Mouse (Mus musculus) forebrain, postnatal 0 days (tissue): ENCODE data around the gene Ldhb. TPM values are rescaled to one million over a fixed set of nuclear protein-coding genes. Genes with fewer than 3 reads are reported as not detected.

Experiments used
- ATAC-seq: fragments of 200-750 bp; cut with Nextera tagmentation; 2 replicates; pipeline ENCODE4 v1.8.0; 2017; ENCODE audit warnings: mild to moderate bottlenecking, moderate library complexity
- DNase-seq: peaks from one replicate; pipeline ENCODE4 v3.0.0-alpha.2; 2015
- H3K27ac ChIP-seq: fragments of 300-500 bp; sonication (generic); 2 replicates; pipeline ENCODE4 v1.5.1; 2014; ENCODE audit warnings: low read depth, mild to moderate bottlenecking, antibody characterized with exemption, low read length, moderate library complexity, mixed read lengths
- H3K27me3 ChIP-seq: fragments of 300-500 bp; sonication (generic); 2 replicates; pipeline ENCODE4 v1.6.1; 2014; ENCODE audit warnings: mild to moderate bottlenecking, low read length, mixed read lengths; ENCODE audit not compliant: insufficient read depth
- H3K36me3 ChIP-seq: fragments of 300-500 bp; sonication (generic); 2 replicates; pipeline ENCODE4 v1.6.1; 2014; ENCODE audit warnings: mild to moderate bottlenecking, moderate library complexity; ENCODE audit not compliant: insufficient read depth
- H3K4me1 ChIP-seq: fragments of 300-500 bp; sonication (generic); 2 replicates; pipeline ENCODE4 v1.6.1; 2014; ENCODE audit warnings: antibody characterized with exemption; ENCODE audit not compliant: insufficient read depth
- H3K4me2 ChIP-seq: fragments of 300-500 bp; sonication (generic); 2 replicates; pipeline ENCODE4 v1.6.1; 2014; ENCODE audit warnings: low read depth, mild to moderate bottlenecking, moderate library complexity
- H3K4me3 ChIP-seq: fragments of 300-500 bp; sonication (generic); 2 replicates; pipeline ENCODE4 v1.5.1; 2014; ENCODE audit warnings: low read depth, low read length, mixed read lengths
- H3K9ac ChIP-seq: fragments of 300-500 bp; sonication (generic); 2 replicates; pipeline ENCODE4 v1.6.1; 2014; ENCODE audit warnings: mild to moderate bottlenecking
- H3K9me3 ChIP-seq: fragments of 300-500 bp; sonication (generic); 2 replicates; pipeline ENCODE4 v1.6.1; 2016; ENCODE audit warnings: low read length
- CTCF ChIP-seq: sonication (generic); IDR thresholded peaks from 2 replicates; pipeline ENCODE4 v1.5.1; 2016; ENCODE audit warnings: antibody characterized with exemption, control low read depth, low read depth
- WGBS: fragments of 180-500 bp; shearing (Covaris S2); extraction: QIAGEN DNeasy Blood & Tissue Kit; methylation state at CpG from one replicate; pipeline ENCODE4 v1.1.7; 2014; 5-methylcytosine and 5-hydroxymethylcytosine counted together
- polyA plus RNA-seq: library from polyadenylated mRNA; unstranded; fragments of >200 nt; fragmentation: Nextera tagmentation; extraction: Ambion mirVana; gene quantifications from 2 replicates; pipeline ENCODE4 v1.2.1, GENCODE M21; 2015
- total RNA-seq: library from RNA; depleted of rRNA; stranded (reverse); fragments of >200 nt; gene quantifications from 2 replicates; pipeline ENCODE4 v1.2.3, GENCODE M21; 2014

The Ldhb gene
- total and polyA plus RNA-seq, 2 experiments from 2014 or later, result 158 to 426 TPM

DNA sequence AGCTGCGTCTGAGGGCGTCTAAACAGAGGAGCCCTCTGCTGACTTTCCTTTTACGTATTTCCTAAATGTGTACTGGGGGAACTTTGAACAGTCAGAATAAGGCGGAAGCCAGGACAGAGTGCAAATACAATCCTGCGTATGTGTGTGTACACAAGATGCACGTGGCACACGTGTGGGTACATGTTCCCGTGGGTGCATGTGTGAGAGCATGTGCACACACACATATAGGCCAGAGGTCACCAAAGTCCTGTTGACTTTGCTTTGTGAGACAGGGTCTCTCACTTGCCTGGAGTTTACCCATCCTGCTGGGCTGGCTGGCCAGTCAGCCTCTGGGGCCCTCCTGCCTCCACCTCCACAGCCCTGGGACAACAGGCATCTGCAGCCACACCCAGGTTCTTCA lies 36.6 kb downstream of the Ldhb start:
- H3K36me3 ChIP-seq, result no peaks in the 10 kb centered on the region
- H3K9ac ChIP-seq, result no peak overlapping the region
- H3K4me3 ChIP-seq, result no peak overlapping the region
- ATAC-seq (no peak), DNase-seq (no peak)
- 87% methylated on average over 8 of the region's 8 CpGs for WGBS
- no peaks in the 10 kb centered on the region for H3K4me1 ChIP-seq
- no peaks in the 10 kb centered on the region for H3K9me3 ChIP-seq
- H3K27ac ChIP-seq, result no peak overlapping the region
- no peak overlapping the region for H3K4me2 ChIP-seq
- no peak for TF ChIP-seq CTCF
- no peaks in the 10 kb centered on the region for H3K27me3 ChIP-seq

DNA sequence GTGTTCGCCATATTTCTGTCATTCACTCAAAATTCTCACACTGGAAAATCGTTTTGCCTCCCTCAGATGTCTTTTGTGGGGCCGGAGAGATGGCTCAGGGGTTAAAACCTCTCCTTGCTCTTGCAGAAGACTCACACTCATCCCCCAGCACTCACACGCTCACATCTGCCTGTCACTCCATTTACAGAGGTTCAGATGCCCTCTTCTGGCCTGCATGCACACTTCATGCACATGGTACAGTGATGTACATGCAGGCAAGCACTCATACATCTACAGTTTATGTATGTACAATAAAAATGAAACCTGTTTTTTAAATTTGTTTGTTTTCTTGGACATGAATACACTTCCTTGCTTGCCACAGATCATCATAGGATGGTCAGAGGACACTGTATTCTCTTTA lies 38.2 kb downstream of the Ldhb start:
- Histone ChIP-seq H3K36me3 (no peaks in the 10 kb centered on the region), H3K27ac (no peak overlapping the region), H3K4me2 (no peak overlapping the region), H3K9ac (no peak overlapping the region), H3K4me1 (no peaks in the 10 kb centered on the region), H3K4me3 (no peak overlapping the region), H3K27me3 (no peaks in the 10 kb centered on the region), H3K9me3 (no peaks in the 10 kb centered on the region)
- 56% methylated on average over 4 of the region's 4 CpGs for WGBS
- DNase-seq, result peak; percentile 9
- peak; percentile 70; the same call in 1 of the 2 replicates for ATAC-seq
- TF ChIP-seq CTCF, result peak; percentile 62

DNA sequence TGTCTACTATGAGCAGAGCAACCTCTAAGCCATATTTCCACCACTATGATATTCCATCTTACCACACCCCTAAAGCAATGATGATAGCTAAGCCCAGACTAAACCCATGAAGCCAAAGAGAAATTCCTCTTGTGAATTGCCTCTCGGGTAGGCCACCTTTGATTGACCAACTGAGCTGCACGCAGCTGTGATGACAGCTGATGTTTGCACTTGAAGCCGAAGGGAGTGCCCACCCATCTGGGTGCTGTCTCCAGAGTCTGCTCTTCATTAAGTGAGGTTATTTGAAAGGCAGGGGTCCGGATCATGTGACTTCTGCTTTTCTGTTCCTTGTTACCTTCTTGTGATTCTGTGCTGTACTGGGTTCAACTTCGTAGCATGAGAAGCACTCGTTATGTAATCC lies 45.6 kb downstream of the Ldhb start:
- Histone ChIP-seq H3K4me3 (no peak overlapping the region), H3K36me3 (no peaks in the 10 kb centered on the region), H3K9ac (no peak overlapping the region), H3K27ac (no peak overlapping the region), H3K9me3 (no peaks in the 10 kb centered on the region), H3K4me1 (no peaks in the 10 kb centered on the region), H3K4me2 (no peak overlapping the region), H3K27me3 (no peaks in the 10 kb centered on the region)
- no peak for TF ChIP-seq CTCF
- 77% methylated on average over 6 of the region's 6 CpGs for WGBS
- DNase-seq (no peak), ATAC-seq (no peak)

DNA sequence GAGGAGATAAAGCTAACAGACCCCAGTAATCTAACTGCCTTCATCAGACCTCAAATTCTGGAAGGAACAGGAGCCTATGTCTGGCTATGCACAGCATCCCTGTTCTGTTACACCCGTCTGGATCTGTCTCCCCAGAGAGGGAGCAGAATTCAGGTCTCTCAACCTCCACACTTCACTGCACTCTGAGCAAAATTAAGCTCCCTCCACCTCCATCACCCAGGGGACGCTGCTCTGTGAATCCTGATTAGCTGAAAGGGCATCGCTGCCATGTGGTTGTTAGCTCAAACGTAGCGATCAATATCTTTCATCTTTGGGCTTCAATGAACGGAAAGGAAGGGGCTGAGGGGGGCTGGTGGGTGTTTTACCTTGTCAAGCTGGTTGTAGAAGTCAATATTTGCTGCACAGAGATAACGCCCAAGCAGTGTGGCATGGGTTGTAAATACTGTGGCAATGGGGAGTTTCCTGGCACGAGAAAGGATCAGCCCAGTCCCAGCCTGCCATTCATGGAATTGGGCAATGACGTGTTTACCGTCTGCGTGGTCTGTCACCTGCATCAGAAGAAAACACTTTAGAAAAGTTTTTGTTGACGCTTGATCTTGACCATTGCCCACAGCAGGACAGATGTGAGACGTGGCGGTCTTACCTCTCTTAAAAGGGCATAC lies 48.6 kb downstream of the Ldhb start:
- Histone ChIP-seq H3K4me2 (no peak overlapping the region), H3K27me3 (no peaks in the 10 kb centered on the region), H3K9me3 (no peaks in the 10 kb centered on the region), H3K4me1 (no peaks in the 10 kb centered on the region), H3K4me3 (no peak overlapping the region), H3K36me3 (no peaks in the 10 kb centered on the region), H3K9ac (no peak overlapping the region), H3K27ac (no peak overlapping the region)
- no peak for DNase-seq
- 72% methylated on average over 14 of the region's 14 CpGs for WGBS
- no peak for TF ChIP-seq CTCF
- ATAC-seq, result no peak

DNA sequence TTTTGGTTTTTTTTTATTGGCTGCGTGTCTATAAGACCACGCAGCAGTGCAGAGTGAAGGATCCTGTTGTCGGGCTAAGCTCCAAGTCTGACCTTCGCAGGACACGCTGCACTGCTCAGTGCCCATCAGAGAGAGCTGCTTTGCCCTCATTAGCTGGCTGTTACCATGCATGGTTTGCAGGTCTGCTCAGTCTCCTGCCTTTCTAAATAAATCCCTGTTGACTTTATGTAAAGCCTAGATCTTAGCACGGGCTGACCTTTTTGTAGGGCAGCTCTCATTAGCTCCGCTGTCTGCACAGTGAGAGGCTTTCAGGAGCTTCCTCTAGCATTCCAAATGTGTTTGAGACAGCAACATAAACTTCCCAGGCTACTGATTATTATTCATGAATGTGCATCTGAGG lies 49.7 kb downstream of the Ldhb start:
- 34% methylated on average over 7 of the region's 7 CpGs for WGBS
- no peaks in the 10 kb centered on the region for H3K9me3 ChIP-seq
- ATAC-seq (no peak), DNase-seq (no peak)
- no peak overlapping the region for H3K27ac ChIP-seq
- no peak overlapping the region for H3K4me2 ChIP-seq
- no peaks in the 10 kb centered on the region for H3K36me3 ChIP-seq
- H3K4me1 ChIP-seq, result no peaks in the 10 kb centered on the region
- H3K9ac ChIP-seq, result no peak overlapping the region
- TF ChIP-seq CTCF, result no peak
- no peaks in the 10 kb centered on the region for H3K27me3 ChIP-seq
- H3K4me3 ChIP-seq, result no peak overlapping the region

DNA sequence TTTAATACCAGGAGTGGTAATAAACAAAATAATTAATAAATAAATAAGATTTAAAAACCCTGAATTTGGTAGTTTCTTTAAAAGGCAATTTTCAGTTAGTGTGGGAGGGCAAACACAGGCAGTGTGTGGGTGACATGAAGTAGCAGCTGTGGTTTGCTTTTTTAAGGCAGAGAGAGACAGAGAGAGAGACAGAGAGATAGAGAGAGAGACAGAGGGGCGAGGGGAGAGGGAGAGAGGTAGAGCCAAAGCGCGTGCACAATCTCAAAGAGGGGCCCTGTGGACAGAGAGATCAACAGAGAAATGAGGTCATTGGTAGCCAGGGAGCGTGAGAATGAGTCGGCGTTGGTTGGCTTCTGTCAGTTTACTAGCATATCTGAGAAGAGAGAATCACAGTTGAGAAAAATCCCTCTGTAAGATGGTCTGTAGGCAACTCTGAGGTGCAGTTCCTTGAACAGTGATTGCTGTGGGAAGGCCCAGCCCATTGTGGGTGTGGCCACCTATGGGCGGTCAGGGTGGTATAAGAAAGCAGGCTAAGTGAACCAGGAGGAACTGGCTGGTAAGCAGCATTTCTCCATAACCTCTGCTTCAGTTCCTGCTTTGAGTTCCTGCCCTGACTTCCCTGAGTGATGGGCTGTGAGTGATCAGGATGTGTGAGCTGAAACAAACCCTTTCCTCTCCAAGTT lies 52.3 kb downstream of the Ldhb start:
- Histone ChIP-seq H3K36me3 (no peaks in the 10 kb centered on the region), H3K9me3 (no peaks in the 10 kb centered on the region), H3K4me2 (no peak overlapping the region), H3K27me3 (no peaks in the 10 kb centered on the region), H3K27ac (no peak overlapping the region), H3K4me3 (no peak overlapping the region), H3K9ac (no peak overlapping the region), H3K4me1 (no peaks in the 10 kb centered on the region)
- no peak for DNase-seq
- 57% methylated on average over 7 of the region's 7 CpGs for WGBS
- no peak for ATAC-seq
- TF ChIP-seq CTCF, result no peak

DNA sequence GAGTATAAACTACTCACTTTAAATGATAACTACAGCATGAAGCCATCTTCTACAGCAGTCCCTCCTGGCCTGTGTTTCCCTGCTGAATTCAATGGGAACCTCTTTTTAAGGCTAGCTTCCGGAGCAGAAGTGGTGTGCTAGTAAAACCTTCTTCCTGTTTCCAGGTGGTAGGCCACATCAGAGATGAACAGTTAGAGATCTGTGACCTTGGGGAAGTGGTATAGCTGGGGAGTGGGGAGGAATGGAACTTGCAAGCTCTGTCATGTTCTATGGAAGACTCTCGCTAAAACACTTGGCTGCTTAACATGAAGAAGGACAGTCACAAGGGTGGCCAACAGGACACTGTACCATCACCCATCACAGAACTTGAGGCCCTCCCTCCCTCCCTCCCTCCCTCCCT lies 54.4 kb downstream of the Ldhb start:
- no peak overlapping the region for H3K4me3 ChIP-seq
- 91% methylated on average over 2 of the region's 2 CpGs for WGBS
- H3K9me3 ChIP-seq, result no peaks in the 10 kb centered on the region
- no peaks in the 10 kb centered on the region for H3K27me3 ChIP-seq
- TF ChIP-seq CTCF, result no peak
- DNase-seq (no peak), ATAC-seq (no peak)
- no peak overlapping the region for H3K9ac ChIP-seq
- H3K4me2 ChIP-seq, result no peak overlapping the region
- no peaks in the 10 kb centered on the region for H3K36me3 ChIP-seq
- no peak overlapping the region for H3K27ac ChIP-seq
- H3K4me1 ChIP-seq, result no peaks in the 10 kb centered on the region
